Mouse (Mus musculus): ENCODE results near the gene Relt. TPM values are rescaled to one million over a fixed set of nuclear protein-coding genes. Genes with fewer than 3 reads are reported as not detected.
A peak's percentile ranks its signal among the peaks of the same experiment; 100 is the strongest.

Relt gene
- total and polyA plus RNA-seq, 3 experiments = 24.5 to 31.1 (median 29.9) TPM

DNA sequence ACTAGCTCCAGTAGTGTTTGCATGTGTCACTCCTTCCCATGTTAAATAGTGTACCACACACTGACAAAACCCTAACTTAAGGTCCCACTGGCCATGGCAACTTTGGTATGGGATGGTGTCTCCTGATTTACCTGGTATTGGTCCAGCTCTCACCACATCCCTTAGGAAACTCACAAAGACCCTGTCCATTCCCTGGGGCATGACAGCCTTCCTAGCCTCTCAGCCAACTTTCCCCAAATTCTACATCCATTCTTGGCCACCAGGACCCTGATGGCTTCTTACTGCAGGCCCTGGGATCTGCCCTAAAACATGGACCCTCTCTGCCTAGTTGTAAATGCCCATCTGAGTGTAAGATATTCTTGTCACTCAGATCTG, 18.2 kb downstream of the Relt start:
- peaks cover 19 to 57% of the 10 kb centered on the region in 2 experiments for H3K4me1 ChIP-seq (ENCODE audit: control insufficient read depth in 1 of 2, insufficient read depth in 2 of 2)
- TF ChIP-seq HCFC1 (IDR thresholded peaks at IDR 0.05; ENCODE audit: low read depth, low read length) (no peak), POLR2AphosphoS2 (IDR thresholded peaks at IDR 0.05; ENCODE audit: low read depth, low read length) (no peak), USF2 (conservative IDR thresholded peaks at IDR 0.05; ENCODE audit: low read depth, low read length) (no peak), JUN (IDR thresholded peaks at IDR 0.05; ENCODE audit: insufficient read depth, low read depth, low read length) (no peak), POLR2A (IDR thresholded peaks at IDR 0.05; ENCODE audit: low read depth, low read length) (no peak), ZMIZ1 (IDR thresholded peaks at IDR 0.05; ENCODE audit: low read depth, low read length) (no peak), CTCF (conservative IDR thresholded peaks at IDR 0.05 in 1 of 2, IDR thresholded peaks at IDR 0.05 in 1 of 2; ENCODE audit: low read depth in 2 of 2, low read length in 2 of 2) (no peak)
- no peaks in the 10 kb centered on the region for H3K27me3 ChIP-seq (replicated peaks)
- peaks cover 62 to 71% of the 10 kb centered on the region in 2 experiments for H3K36me3 ChIP-seq (replicated peaks in 1 of 2; ENCODE audit: control insufficient read depth in 1 of 2, insufficient read depth in 1 of 2, low read length in 1 of 2)
- H3K4me2 ChIP-seq (ENCODE audit: insufficient read depth, low read depth, poor library complexity, severe bottlenecking) = no peak overlapping the region
- H3K4me3 ChIP-seq (replicated peaks in 1 of 3; ENCODE audit: low read depth in 2 of 3, low read length in 2 of 3, poor library complexity in 1 of 3) = no peak overlapping the region
- no peaks in the 10 kb centered on the region for H3K79me2 ChIP-seq (replicated peaks; ENCODE audit: control insufficient read depth, extremely low read depth, insufficient read depth, poor library complexity, severe bottlenecking)
- peak overlapping the region; percentile 25 for H3K27ac ChIP-seq (ENCODE audit: insufficient read depth, low read depth)
- DNase-seq (ENCODE audit: extremely low read depth) = no peak
- in situ Hi-C loops (cut with MboI; ENCODE audit: low pct_ligation_motif_present, low pct_unique_long_range_greater_than_20kb, low sequenced_read_pairs) (no loop called here), dilution Hi-C loops (cut with MboI; ENCODE audit: extremely low pct_ligation_motif_present, extremely low pct_unique_long_range_greater_than_20kb, low sequenced_read_pairs) (no loop called here)
- H3K9ac ChIP-seq (ENCODE audit: insufficient read depth, low read depth) = no peak overlapping the region
- peaks cover 12% of the 10 kb centered on the region for H3K9me3 ChIP-seq (replicated peaks; ENCODE audit: low read length)

GRCm38 (mm10) chr7:100844385-100845025, 18.7 kb downstream of the Relt start:
- H3K36me3 ChIP-seq (replicated peaks in 1 of 2; ENCODE audit: control insufficient read depth in 1 of 2, insufficient read depth in 1 of 2, low read length in 1 of 2) = peaks cover 57 to 66% of the 10 kb centered on the region in 2 experiments
- no peak overlapping the region for H3K4me3 ChIP-seq (replicated peaks in 1 of 3; ENCODE audit: low read depth in 2 of 3, low read length in 2 of 3, poor library complexity in 1 of 3)
- no peaks in the 10 kb centered on the region for H3K79me2 ChIP-seq (replicated peaks; ENCODE audit: control insufficient read depth, extremely low read depth, insufficient read depth, poor library complexity, severe bottlenecking)
- H3K9ac ChIP-seq (ENCODE audit: insufficient read depth, low read depth) = no peak overlapping the region
- no peak overlapping the region for H3K4me2 ChIP-seq (ENCODE audit: insufficient read depth, low read depth, poor library complexity, severe bottlenecking)
- in situ Hi-C loops (cut with MboI; ENCODE audit: low pct_ligation_motif_present, low pct_unique_long_range_greater_than_20kb, low sequenced_read_pairs) = no loop called here
- no peak overlapping the region; the same call in 1 of the 2 replicates for H3K27ac ChIP-seq (ENCODE audit: insufficient read depth, low read depth)
- DNase-seq (ENCODE audit: extremely low read depth) = no peak
- H3K4me1 ChIP-seq (ENCODE audit: control insufficient read depth in 1 of 2, insufficient read depth in 2 of 2) = peaks cover 19 to 52% of the 10 kb centered on the region in 2 experiments
- peaks cover 12% of the 10 kb centered on the region for H3K9me3 ChIP-seq (replicated peaks; ENCODE audit: low read length)
- TF ChIP-seq SIN3A (IDR thresholded peaks at IDR 0.05; ENCODE audit: low read length) (no peak), POLR2A (IDR thresholded peaks at IDR 0.05; ENCODE audit: low read depth, low read length) (no peak), MAZ (IDR thresholded peaks at IDR 0.05; ENCODE audit: low read depth, low read length) (no peak), JUND (conservative IDR thresholded peaks at IDR 0.05; ENCODE audit: low read depth, low read length) (no peak), USF2 (conservative IDR thresholded peaks at IDR 0.05; ENCODE audit: low read depth, low read length) (no peak), UBTF (IDR thresholded peaks at IDR 0.05; ENCODE audit: low read depth, low read length) (no peak), RCOR1 (conservative IDR thresholded peaks at IDR 0.05; ENCODE audit: low read depth, low read length) (no peak), BHLHE40 (IDR thresholded peaks at IDR 0.05; ENCODE audit: low read depth, low read length) (no peak), HCFC1 (IDR thresholded peaks at IDR 0.05; ENCODE audit: low read depth, low read length) (no peak), MXI1 (IDR thresholded peaks at IDR 0.05; ENCODE audit: low read depth, low read length) (no peak), SMC3 (IDR thresholded peaks at IDR 0.05; ENCODE audit: low read depth, low read length) (no peak), ZC3H11A (IDR thresholded peaks at IDR 0.05; ENCODE audit: low read depth, low read length) (no peak), MEF2A (IDR thresholded peaks at IDR 0.05; ENCODE audit: borderline replicate concordance, low read depth, low read length) (no peak), CTCF (conservative IDR thresholded peaks at IDR 0.05 in 1 of 2, IDR thresholded peaks at IDR 0.05 in 1 of 2; ENCODE audit: low read depth in 2 of 2, low read length in 2 of 2) (no peak), ZKSCAN1 (IDR thresholded peaks at IDR 0.05; ENCODE audit: borderline replicate concordance, low read depth, low read length) (no peak), GABPA (IDR thresholded peaks at IDR 0.05; ENCODE audit: insufficient replicate concordance, low read depth, low read length) (no peak)
- H3K27me3 ChIP-seq (replicated peaks) = no peaks in the 10 kb centered on the region
- dilution Hi-C loops (cut with MboI; ENCODE audit: extremely low pct_ligation_motif_present, extremely low pct_unique_long_range_greater_than_20kb, low sequenced_read_pairs) = no loop called here

Measured in CH12.LX (cell line).